Mouse (Mus musculus): ENCODE results near the gene Tmem82. TPM values are rescaled to one million over a fixed set of nuclear protein-coding genes. Genes with fewer than 3 reads are reported as not detected.

The Tmem82 gene
- polyA plus RNA-seq, 3 experiments from 2014 or later = 0.78 TPM; not detected in 2

GRCm38 (mm10) chr4:141639474-141639873, 21.0 kb upstream of the Tmem82 start:
- ATAC-seq = no peak

- ATAC-seq = no peak
Observed at GRCm38 (mm10) chr4:141636693-141637092, 18.3 kb upstream of the Tmem82 start.

- ATAC-seq = no peak
Observed at GRCm38 (mm10) chr4:141635991-141636390, 17.6 kb upstream of the Tmem82 start.

GRCm38 (mm10) chr4:141632111-141632873, 13.9 kb upstream of the Tmem82 start:
- ATAC-seq = no peak

- no peak for ATAC-seq
Observed at GRCm38 (mm10) chr4:141631250-141631649, 12.8 kb upstream of the Tmem82 start.

- ATAC-seq = no peak
Observed at GRCm38 (mm10) chr4:141630021-141630420, 11.6 kb upstream of the Tmem82 start.

- ATAC-seq = no peak
Observed at GRCm38 (mm10) chr4:141628661-141629060, 10.2 kb upstream of the Tmem82 start.

GRCm38 (mm10) chr4:141627502-141627901, 9.1 kb upstream of the Tmem82 start:
- ATAC-seq = no peak

- ATAC-seq = no peak
Observed at GRCm38 (mm10) chr4:141625774-141626550, 7.5 kb upstream of the Tmem82 start.

GRCm38 (mm10) chr4:141624983-141625773, 6.7 kb upstream of the Tmem82 start:
- peak; percentile 86 for ATAC-seq

- no peak for ATAC-seq
Observed at GRCm38 (mm10) chr4:141624134-141624533, 5.7 kb upstream of the Tmem82 start.

GRCm38 (mm10) chr4:141623666-141624065, 5.2 kb upstream of the Tmem82 start, which contains the start of gene Slc25a34:
Gene Slc25a34 (minus strand): TSS chr4:141623821.
- ATAC-seq = no peak

- no peak for ATAC-seq
Observed at GRCm38 (mm10) chr4:141623037-141623436, 4.6 kb upstream of the Tmem82 start.

GRCm38 (mm10) chr4:141622580-141622979, 4.1 kb upstream of the Tmem82 start:
- ATAC-seq = no peak

- no peak for ATAC-seq
Observed at GRCm38 (mm10) chr4:141622091-141622490, 3.7 kb upstream of the Tmem82 start.

- ATAC-seq = no peak
Observed at GRCm38 (mm10) chr4:141621297-141621696, 2.9 kb upstream of the Tmem82 start.

GRCm38 (mm10) chr4:141619299-141619883, 958 bp upstream of the Tmem82 start:
- ATAC-seq = no peak

- peak; percentile 9 for ATAC-seq
Observed at GRCm38 (mm10) chr4:141617863-141618564, 419 bp downstream of the Tmem82 start.

- peak; percentile 66 for ATAC-seq
Observed at GRCm38 (mm10) chr4:141617299-141617698, 1.1 kb downstream of the Tmem82 start.

GRCm38 (mm10) chr4:141616811-141617210, 1.6 kb downstream of the Tmem82 start:
- ATAC-seq = no peak

- no peak for ATAC-seq
Observed at GRCm38 (mm10) chr4:141614946-141615345, 3.5 kb downstream of the Tmem82 start.

- ATAC-seq = no peak
Observed at GRCm38 (mm10) chr4:141609538-141609937, 8.9 kb downstream of the Tmem82 start.

Data from inflammation-experienced regulatory T-cells, adult 6 months (primary cell).